Mouse (Mus musculus): ENCODE measurements at regions not wholly inside any gene's neighbourhood (a gene's known extent, or its start where the extent isn't known, plus 50 kb on each side); places are given as distances from the start of the nearest gene placed in this dataset.

GRCm38 (mm10) chr2:93120386-93120785 is 67.0 kb upstream of the Trp53i11 start:
- Histone ChIP-seq H3K27me3 (ENCODE audit: control insufficient read depth in 1 of 2, insufficient read depth in 2 of 2, low read length in 2 of 2) (peaks cover 0 to 2% of the 10 kb centered on the region in 2 experiments; a peak in 2 of 4 replicates), H3K36me3 (ENCODE audit: control insufficient read depth in 1 of 2, insufficient read depth in 2 of 2, low read length in 2 of 2) (no peaks in the 10 kb centered on the region), H3K4me1 (ENCODE audit: control insufficient read depth in 1 of 2, insufficient read depth in 2 of 2, low read length in 2 of 2) (no peaks in the 10 kb centered on the region), H3K79me2 (ENCODE audit: control insufficient read depth, insufficient read depth, low read length, poor library complexity) (no peaks in the 10 kb centered on the region), H3K27ac (ENCODE audit: control insufficient read depth, low read depth, low read length) (no peak overlapping the region), H3K4me3 (ENCODE audit: control insufficient read depth in 1 of 2, insufficient read depth in 1 of 2, low read depth in 2 of 2, low read length in 2 of 2) (no peak overlapping the region), H3K9me3 (replicated peaks; ENCODE audit: insufficient read depth, low read length) (no peaks in the 10 kb centered on the region), H3K9ac (ENCODE audit: control insufficient read depth, low read depth, low read length, poor library complexity, severe bottlenecking) (no peak overlapping the region)
- TF ChIP-seq POLR2AphosphoS2 (IDR thresholded peaks at IDR 0.05; ENCODE audit: low read length) (no peak), SIN3A (IDR thresholded peaks at IDR 0.05; ENCODE audit: low read length) (no peak), RAD21 (IDR thresholded peaks at IDR 0.05; ENCODE audit: low read depth, low read length) (no peak), CHD1 (IDR thresholded peaks at IDR 0.05; ENCODE audit: low read depth, low read length) (no peak), TCF12 (IDR thresholded peaks at IDR 0.05; ENCODE audit: low read depth, low read length) (no peak), CTCF (IDR thresholded peaks at IDR 0.05 in 2 of 3, conservative IDR thresholded peaks at IDR 0.05 in 1 of 3; ENCODE audit: control insufficient read depth in 1 of 3, insufficient read depth in 1 of 3, low read depth in 2 of 3, low read length in 3 of 3, poor library complexity in 1 of 3, severe bottlenecking in 1 of 3) (no peak), SMC3 (IDR thresholded peaks at IDR 0.05; ENCODE audit: low read depth, low read length) (no peak), ELF1 (IDR thresholded peaks at IDR 0.05; ENCODE audit: low read depth, low read length) (no peak), BHLHE40 (IDR thresholded peaks at IDR 0.05; ENCODE audit: borderline replicate concordance, low read depth, low read length) (no peak), TBP (IDR thresholded peaks at IDR 0.05; ENCODE audit: low read depth, low read length) (no peak), EP300 (IDR thresholded peaks at IDR 0.05; ENCODE audit: low read depth in 1 of 2, low read length in 2 of 2) (no peak), GABPA (IDR thresholded peaks at IDR 0.05; ENCODE audit: low read depth, low read length) (no peak), MEF2A (IDR thresholded peaks at IDR 0.05; ENCODE audit: extremely low read depth, insufficient replicate concordance, low read depth, low read length, poor library complexity, severe bottlenecking) (no peak), ZC3H11A (IDR thresholded peaks at IDR 0.05; ENCODE audit: low read depth, low read length) (no peak), TAL1 (IDR thresholded peaks at IDR 0.05; ENCODE audit: low read length) (no peak)
- DNase-seq (ENCODE audit: low read depth, low spot score) = no peak

DNA sequence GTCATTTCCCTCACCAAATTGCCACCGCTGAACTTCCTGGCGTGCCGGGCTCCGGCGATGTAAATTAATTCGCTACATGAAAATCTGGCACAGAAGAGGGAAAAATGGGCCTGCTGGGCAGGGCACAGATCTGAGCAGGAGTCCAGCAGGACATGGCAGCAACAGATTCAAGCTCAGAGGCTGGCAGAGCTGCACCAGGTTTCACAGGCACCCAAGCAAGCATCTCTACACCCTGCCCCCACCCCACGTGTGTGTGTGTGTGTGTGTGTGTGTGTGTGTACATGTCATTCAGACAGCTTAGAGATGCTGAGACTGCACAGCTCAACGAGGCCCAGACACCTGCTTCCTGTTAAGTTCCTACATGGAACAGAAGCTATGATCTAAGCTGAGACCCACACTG is 68.3 kb upstream of the Trp53i11 start:
- no peaks in the 10 kb centered on the region for H3K36me3 ChIP-seq (ENCODE audit: control insufficient read depth in 1 of 2, insufficient read depth in 2 of 2, low read length in 2 of 2)
- TF ChIP-seq UBTF (IDR thresholded peaks at IDR 0.05; ENCODE audit: borderline replicate concordance, insufficient read depth, low read depth, low read length) (no peak), NELFE (IDR thresholded peaks at IDR 0.05; ENCODE audit: low read depth, low read length) (no peak), CTCF (IDR thresholded peaks at IDR 0.05 in 2 of 3, conservative IDR thresholded peaks at IDR 0.05 in 1 of 3; ENCODE audit: control insufficient read depth in 1 of 3, insufficient read depth in 1 of 3, low read depth in 2 of 3, low read length in 3 of 3, poor library complexity in 1 of 3, severe bottlenecking in 1 of 3) (no peak), MAZ (IDR thresholded peaks at IDR 0.05; ENCODE audit: low read depth, low read length) (no peak), SMC3 (IDR thresholded peaks at IDR 0.05; ENCODE audit: low read depth, low read length) (no peak), RCOR1 (IDR thresholded peaks at IDR 0.05; ENCODE audit: low read depth, low read length) (no peak), E2F4 (IDR thresholded peaks at IDR 0.05; ENCODE audit: borderline replicate concordance, low read depth, low read length) (no peak), ETS1 (IDR thresholded peaks at IDR 0.05; ENCODE audit: low read depth, low read length) (no peak), POLR2A (IDR thresholded peaks at IDR 0.05; ENCODE audit: control insufficient read depth in 1 of 2, insufficient read depth in 1 of 2, low read depth in 1 of 2, low read length in 2 of 2, poor library complexity in 1 of 2) (no peak), CHD1 (IDR thresholded peaks at IDR 0.05; ENCODE audit: low read depth, low read length) (no peak), BHLHE40 (IDR thresholded peaks at IDR 0.05; ENCODE audit: borderline replicate concordance, low read depth, low read length) (no peak), MYB (IDR thresholded peaks at IDR 0.05; ENCODE audit: low read depth, low read length) (no peak), MXI1 (IDR thresholded peaks at IDR 0.05; ENCODE audit: low read depth, low read length) (no peak), EP300 (IDR thresholded peaks at IDR 0.05; ENCODE audit: low read depth in 1 of 2, low read length in 2 of 2) (no peak), GATA1 (IDR thresholded peaks at IDR 0.05; ENCODE audit: low read depth, low read length) (no peak), TBP (IDR thresholded peaks at IDR 0.05; ENCODE audit: low read depth, low read length) (no peak)
- H3K79me2 ChIP-seq (ENCODE audit: control insufficient read depth, insufficient read depth, low read length, poor library complexity) = no peaks in the 10 kb centered on the region
- H3K4me3 ChIP-seq (ENCODE audit: control insufficient read depth in 1 of 2, insufficient read depth in 1 of 2, low read depth in 2 of 2, low read length in 2 of 2) = no peak overlapping the region
- no peak overlapping the region for H3K9ac ChIP-seq (ENCODE audit: control insufficient read depth, low read depth, low read length, poor library complexity, severe bottlenecking)
- peaks cover under 1 to 1% of the 10 kb centered on the region in 2 experiments; a peak in 1 of 4 replicates for H3K27me3 ChIP-seq (ENCODE audit: control insufficient read depth in 1 of 2, insufficient read depth in 2 of 2, low read length in 2 of 2)
- no peaks in the 10 kb centered on the region for H3K4me1 ChIP-seq (ENCODE audit: control insufficient read depth in 1 of 2, insufficient read depth in 2 of 2, low read length in 2 of 2)
- H3K9me3 ChIP-seq (replicated peaks; ENCODE audit: insufficient read depth, low read length) = no peaks in the 10 kb centered on the region
- H3K27ac ChIP-seq (ENCODE audit: control insufficient read depth, low read depth, low read length) = no peak overlapping the region
- no peak for DNase-seq (ENCODE audit: low read depth, low spot score)
